Comparison of ENCODE assay signal across 10 mouse cellular contexts in genomic region chr9:106306662-106307351, GRCm38 (mm10). TPM values are rescaled to one million over a fixed set of nuclear protein-coding genes. Genes with fewer than 3 reads are reported as not detected.
DNase-seq lines count a peak whose midpoint lies in the region; ATAC-seq lines count a peak whose summit lies in the region.
"Had no signal": no experiment of that assay in that cellular context is flagged by ENCODE, and none has a peak within 500 bp of the region (broad histone marks: within the 10 kb centered on the region; RNA-seq: fewer than 3 reads in every experiment).

No protein-coding gene starts in this region.

- no peak overlapping the region for H3K9ac ChIP-seq in embryonic facial prominence, embryonic 14.5 days (ENCODE audit: low read depth, low read length)
- H3K9ac ChIP-seq in heart, embryonic 12.5 days = no peak overlapping the region
- H3K9ac ChIP-seq in liver, embryonic 16.5 days (ENCODE audit: low read depth, low read length) = no peak overlapping the region
- no peak overlapping the region for H3K9ac ChIP-seq in neural tube, embryonic 13.5 days
- H3K9ac ChIP-seq: embryonic facial prominence, embryonic 12.5 days; stomach, embryonic 15.5 days had no signal

- ATAC-seq in embryonic facial prominence, embryonic 14.5 days (ENCODE audit: low read depth) = peak; percentile 84
- ATAC-seq in heart, embryonic 12.5 days (ENCODE audit: insufficient number of reproducible peaks, low FRiP score) = 0 out of 2 replicates have a peak, but pooled peaks have one; percentile 16
- ATAC-seq in liver, embryonic 16.5 days (ENCODE audit: low read depth) = peak; percentile 39; the same call in 1 of the 2 replicates
- peak; percentile 75 for ATAC-seq in neural tube, embryonic 13.5 days (ENCODE audit: low read depth)

- no peak overlapping the region for H3K4me2 ChIP-seq in embryonic facial prominence, embryonic 14.5 days (ENCODE audit: low read depth, low read length)
- H3K4me2 ChIP-seq in heart, embryonic 12.5 days = no peak overlapping the region
- no peak overlapping the region for H3K4me2 ChIP-seq in liver, embryonic 16.5 days (ENCODE audit: low read depth, low read length)
- no peak overlapping the region for H3K4me2 ChIP-seq in neural tube, embryonic 13.5 days
- H3K4me2 ChIP-seq: embryonic facial prominence, embryonic 12.5 days; stomach, embryonic 15.5 days had no signal

- no peaks in the 10 kb centered on the region for H3K36me3 ChIP-seq in embryonic facial prominence, embryonic 14.5 days (ENCODE audit: control insufficient read depth, insufficient read depth, low read length)
- H3K36me3 ChIP-seq in heart, embryonic 12.5 days = peaks cover 18% of the 10 kb centered on the region
- H3K36me3 ChIP-seq in liver, embryonic 16.5 days (ENCODE audit: control insufficient read depth, insufficient read depth) = no peaks in the 10 kb centered on the region; the same call in 1 of the 2 replicates
- H3K36me3 ChIP-seq in neural tube, embryonic 13.5 days = no peaks in the 10 kb centered on the region
- H3K36me3 ChIP-seq: stomach, embryonic 15.5 days had no signal

- no peaks in the 10 kb centered on the region for H3K9me3 ChIP-seq in embryonic facial prominence, embryonic 14.5 days (ENCODE audit: control insufficient read depth, low read length)
- H3K9me3 ChIP-seq in heart, embryonic 12.5 days (replicated peaks) = no peaks in the 10 kb centered on the region
- H3K9me3 ChIP-seq in liver, embryonic 16.5 days (replicated peaks; ENCODE audit: control insufficient read depth, low read length) = no peaks in the 10 kb centered on the region
- H3K9me3 ChIP-seq in neural tube, embryonic 13.5 days = no peaks in the 10 kb centered on the region
- H3K9me3 ChIP-seq: embryonic facial prominence, embryonic 12.5 days; stomach, embryonic 15.5 days had no signal

- H3K27me3 ChIP-seq in embryonic facial prominence, embryonic 14.5 days (replicated peaks; ENCODE audit: control insufficient read depth, insufficient read depth, low read length) = no peaks in the 10 kb centered on the region
- no peaks in the 10 kb centered on the region for H3K27me3 ChIP-seq in heart, embryonic 12.5 days (replicated peaks)
- H3K27me3 ChIP-seq in liver, embryonic 16.5 days (ENCODE audit: control insufficient read depth, insufficient read depth, low read depth, low read length) = no peaks in the 10 kb centered on the region
- H3K27me3 ChIP-seq in neural tube, embryonic 13.5 days = no peaks in the 10 kb centered on the region
- H3K27me3 ChIP-seq: embryonic facial prominence, embryonic 12.5 days; stomach, embryonic 15.5 days had no signal

- H3K27ac ChIP-seq in embryonic facial prominence, embryonic 14.5 days (replicated peaks; ENCODE audit: low read depth, low read length) = no peak overlapping the region
- no peak overlapping the region for H3K27ac ChIP-seq in heart, embryonic 12.5 days (ENCODE audit: poor library complexity, severe bottlenecking)
- no peak overlapping the region for H3K27ac ChIP-seq in liver, embryonic 16.5 days (ENCODE audit: low read length)
- H3K27ac ChIP-seq in neural tube, embryonic 13.5 days (replicated peaks) = no peak overlapping the region
- H3K27ac ChIP-seq: embryonic facial prominence, embryonic 12.5 days; stomach, embryonic 15.5 days had no signal

- peak; percentile 81 for DNase-seq in CD4-positive, CD25-positive, alpha-beta regulatory T cell, adult 2 months (ENCODE audit: low read depth, low spot score)
- peak; percentile 77 to 87 for DNase-seq in adrenal gland, postnatal 36 days
- peak; percentile 68 for DNase-seq in embryonic facial prominence, embryonic 14.5 days (ENCODE audit: low spot score)
- peak; percentile 81 for DNase-seq in kidney, postnatal 14 days
- peak; percentile 84 for DNase-seq in testis, postnatal 10 days (ENCODE audit: low spot score)

- no peak overlapping the region for H3K4me3 ChIP-seq in embryonic facial prominence, embryonic 14.5 days (ENCODE audit: low read depth, low read length)
- no peak overlapping the region for H3K4me3 ChIP-seq in heart, embryonic 12.5 days
- no peak overlapping the region for H3K4me3 ChIP-seq in liver, embryonic 16.5 days (ENCODE audit: low read depth, low read length)
- H3K4me3 ChIP-seq in neural tube, embryonic 13.5 days = no peak overlapping the region
- H3K4me3 ChIP-seq: embryonic facial prominence, embryonic 12.5 days; stomach, embryonic 15.5 days had no signal

- no peaks in the 10 kb centered on the region for H3K4me1 ChIP-seq in embryonic facial prominence, embryonic 14.5 days (ENCODE audit: control insufficient read depth, insufficient read depth, low read length)
- peaks cover 43% of the 10 kb centered on the region for H3K4me1 ChIP-seq in heart, embryonic 12.5 days (replicated peaks)
- H3K4me1 ChIP-seq in liver, embryonic 16.5 days (ENCODE audit: control insufficient read depth, low read depth, low read length) = peaks cover 16% of the 10 kb centered on the region
- no peaks in the 10 kb centered on the region for H3K4me1 ChIP-seq in neural tube, embryonic 13.5 days (replicated peaks)
- H3K4me1 ChIP-seq: embryonic facial prominence, embryonic 12.5 days had no signal

- 41% methylated on average over 8 of the region's 8 CpGs for WGBS in embryonic facial prominence, embryonic 14.5 days
- WGBS in heart, embryonic 12.5 days = 46% methylated on average over 8 of the region's 8 CpGs
- 39% methylated on average over 8 of the region's 8 CpGs for WGBS in liver, embryonic 16.5 days (ENCODE audit: insufficient replicate concordance)
- 53% methylated on average over 8 of the region's 8 CpGs for WGBS in neural tube, embryonic 13.5 days

RNA-seq across cellular contexts. Expression of gene Poc1a, which starts 25.9 kb away (rescaled TPM):
- 1 to 10 TPM; 3.6 to 5.6 TPM for total RNA-seq in adrenal gland, postnatal 36 days (2021)
- 16.6 and 21.5 TPM in 2 replicates for polyA plus RNA-seq in embryonic facial prominence, embryonic 14.5 days (2014; fragmentation: Nextera tagmentation; extraction: Ambion mirVana)
- polyA plus RNA-seq in heart, embryonic 12.5 days (2016; fragmentation: Nextera tagmentation; extraction: Ambion mirVana) = 27.8 and 30.0 TPM in 2 replicates
- polyA plus RNA-seq in liver, embryonic 16.5 days (2015; fragmentation: Nextera tagmentation; extraction: Ambion mirVana) = 20.3 and 21.0 TPM in 2 replicates
- polyA plus RNA-seq in neural tube, embryonic 13.5 days (2015; fragmentation: Nextera tagmentation; extraction: Ambion mirVana) = 8.0 and 8.4 TPM in 2 replicates

RNA-seq across cellular contexts. Expression of gene Alas1, which starts 58.4 kb away (rescaled TPM):
- 1,000 to 10,000 TPM; 1,599 to 3,152 TPM for total RNA-seq in adrenal gland, postnatal 36 days (2021)
- 94.8 and 102 TPM in 2 replicates for polyA plus RNA-seq in embryonic facial prominence, embryonic 14.5 days (2014; fragmentation: Nextera tagmentation; extraction: Ambion mirVana)
- 129 and 133 TPM in 2 replicates for polyA plus RNA-seq in heart, embryonic 12.5 days (2016; fragmentation: Nextera tagmentation; extraction: Ambion mirVana)
- 53.9 and 57.9 TPM in 2 replicates for polyA plus RNA-seq in liver, embryonic 16.5 days (2015; fragmentation: Nextera tagmentation; extraction: Ambion mirVana)
- 96.8 and 101 TPM in 2 replicates for polyA plus RNA-seq in neural tube, embryonic 13.5 days (2015; fragmentation: Nextera tagmentation; extraction: Ambion mirVana)

Comparison
In these comparisons a context has a peak if more than half of its experiments do, and no peak if none do; other contexts are left out.
1. ATAC-seq: peak in every context shown above with its lines; median percentile 84 in embryonic facial prominence, embryonic 14.5 days; 75 in neural tube, embryonic 13.5 days; 39 in liver, embryonic 16.5 days; 16 in heart, embryonic 12.5 days.